Mouse (Mus musculus): Measurements from ENCODE around the gene Lbh. TPM values are rescaled to one million over a fixed set of nuclear protein-coding genes. Genes with fewer than 3 reads are reported as not detected.

Lbh gene
- polyA plus RNA-seq, 1 experiment from 2014 or later: 2.8 TPM

DNA sequence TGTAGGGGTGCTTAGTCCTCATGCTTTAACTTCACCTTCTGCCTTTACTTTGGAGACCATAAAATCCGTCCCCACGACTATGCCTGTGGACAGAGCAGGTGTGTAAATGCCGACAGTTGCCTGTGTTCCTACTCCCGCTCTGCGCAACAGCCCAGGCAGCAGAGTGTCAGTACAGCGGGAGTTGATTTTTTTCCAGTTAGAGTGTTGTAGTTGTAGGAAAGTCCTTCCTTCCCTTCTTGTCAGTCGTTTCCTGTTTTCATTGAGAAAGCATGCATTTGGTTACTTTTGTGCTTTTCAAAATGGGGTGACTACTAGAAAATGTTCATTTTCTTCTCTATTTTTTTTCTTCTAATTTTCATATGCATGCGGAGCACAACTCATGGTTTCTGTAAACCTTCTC, 8.9 kb downstream of the Lbh start:
- Histone ChIP-seq H3K27ac (no peak overlapping the region), H3K9ac (no peak overlapping the region), H3K4me3 (no peak overlapping the region), H3K36me3 (peaks cover 37% of the 10 kb centered on the region), H3K9me3 (no peaks in the 10 kb centered on the region), H3K4me2 (no peak overlapping the region), H3K4me1 (peaks cover 31% of the 10 kb centered on the region), H3K27me3 (no peaks in the 10 kb centered on the region)
- WGBS: 78% methylated on average over 8 of the region's 8 CpGs
- ATAC-seq (ENCODE audit: insufficient number of reproducible peaks, low FRiP score, low TSS enrichment, low read depth): no peak

DNA sequence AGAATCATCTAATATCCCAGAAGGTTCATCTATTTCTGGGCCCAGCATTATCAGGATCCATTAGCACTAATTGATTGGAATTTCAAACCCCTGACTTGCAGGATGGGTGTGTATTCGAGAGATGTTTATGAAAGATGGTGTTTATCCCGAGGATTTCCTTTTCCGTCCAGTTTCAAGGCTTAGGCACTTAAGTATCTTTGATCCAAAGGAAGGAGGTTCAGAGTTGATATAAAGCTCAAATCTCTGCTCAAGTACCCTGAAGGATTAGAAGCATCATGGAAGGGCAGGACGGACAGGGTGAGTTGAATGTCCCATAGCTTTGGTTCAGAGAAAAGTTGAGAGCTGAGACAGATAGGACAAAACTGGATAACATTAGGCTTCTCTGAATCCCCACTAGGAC, 15.0 kb downstream of the Lbh start:
- Histone ChIP-seq H3K4me3 (no peak overlapping the region), H3K4me2 (no peak overlapping the region), H3K4me1 (peaks cover 31% of the 10 kb centered on the region), H3K36me3 (peaks cover 25% of the 10 kb centered on the region; the same call in 1 of the 2 replicates), H3K9me3 (no peaks in the 10 kb centered on the region), H3K9ac (no peak overlapping the region), H3K27ac (no peak overlapping the region), H3K27me3 (no peaks in the 10 kb centered on the region)
- no peak for ATAC-seq (ENCODE audit: insufficient number of reproducible peaks, low FRiP score, low TSS enrichment, low read depth)
- WGBS: 93% methylated on average over 4 of the region's 4 CpGs

- Histone ChIP-seq H3K4me2 (no peak overlapping the region), H3K27ac (no peak overlapping the region), H3K4me3 (no peak overlapping the region), H3K9ac (no peak overlapping the region), H3K27me3 (no peaks in the 10 kb centered on the region), H3K36me3 (peaks cover 18% of the 10 kb centered on the region; the same call in 1 of the 2 replicates), H3K9me3 (no peaks in the 10 kb centered on the region), H3K4me1 (peaks cover 35% of the 10 kb centered on the region)
- no peak for ATAC-seq (ENCODE audit: insufficient number of reproducible peaks, low FRiP score, low TSS enrichment, low read depth)
- 47% methylated on average over 2 of the region's 2 CpGs for WGBS
These were observed 16.0 kb downstream of the Lbh start for GRCm38 (mm10) chr17:72934146-72934545.

DNA sequence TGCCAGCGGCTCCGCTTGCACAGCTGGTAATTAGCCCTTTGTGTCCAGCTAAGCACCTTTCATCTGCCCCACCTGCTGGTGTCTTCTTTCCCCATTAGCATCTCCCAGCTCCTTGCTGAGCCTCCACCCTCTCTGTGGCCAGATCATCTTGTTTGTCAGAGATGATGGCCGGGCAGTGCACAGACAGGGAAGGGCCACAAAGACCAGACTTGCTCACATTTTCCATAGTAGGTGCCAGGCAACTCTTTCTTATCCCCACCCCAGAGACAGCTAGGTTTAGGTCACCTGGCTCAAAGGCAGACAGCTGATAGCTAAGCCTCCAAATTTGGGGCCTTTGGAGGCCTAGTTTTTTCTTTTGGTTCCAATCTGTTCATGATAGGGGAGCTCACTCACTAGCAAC, 16.5 kb downstream of the Lbh start:
- Histone ChIP-seq H3K4me3 (no peak overlapping the region), H3K27ac (no peak overlapping the region), H3K36me3 (peaks cover 21% of the 10 kb centered on the region; the same call in 1 of the 2 replicates), H3K4me1 (peaks cover 35% of the 10 kb centered on the region), H3K27me3 (no peaks in the 10 kb centered on the region), H3K9ac (no peak overlapping the region), H3K4me2 (no peak overlapping the region), H3K9me3 (no peaks in the 10 kb centered on the region)
- ATAC-seq (ENCODE audit: insufficient number of reproducible peaks, low FRiP score, low TSS enrichment, low read depth): no peak
- 39% methylated on average over 3 of the region's 3 CpGs for WGBS

DNA sequence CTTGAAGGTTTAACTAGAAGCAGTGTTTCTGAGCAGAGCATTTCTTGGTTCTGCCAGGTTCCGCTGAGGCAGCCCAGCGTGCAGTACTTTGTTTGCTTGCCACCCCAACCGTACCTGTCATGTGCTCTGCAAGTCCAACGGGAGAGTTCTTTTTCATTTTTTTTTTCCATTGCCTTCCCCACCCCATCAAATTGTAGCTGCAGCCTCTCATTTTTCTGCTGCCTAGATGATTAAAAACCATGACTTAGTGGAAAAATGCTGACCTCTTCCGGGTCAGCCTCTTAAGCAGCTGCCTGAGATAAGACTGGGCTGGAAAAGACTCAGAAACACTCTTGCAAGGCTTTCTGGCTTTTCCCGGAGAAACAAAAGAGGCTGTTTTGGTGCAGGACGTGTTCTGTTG, 17.8 kb downstream of the Lbh start:
- Histone ChIP-seq H3K36me3 (peaks cover 26% of the 10 kb centered on the region), H3K27ac (no peak overlapping the region), H3K4me3 (no peak overlapping the region), H3K9ac (no peak overlapping the region), H3K27me3 (no peaks in the 10 kb centered on the region), H3K4me2 (no peak overlapping the region), H3K4me1 (peaks cover 35% of the 10 kb centered on the region), H3K9me3 (no peaks in the 10 kb centered on the region; the same call in 1 of the 2 replicates)
- no peak for ATAC-seq (ENCODE audit: insufficient number of reproducible peaks, low FRiP score, low TSS enrichment, low read depth)
- 62% methylated on average over 7 of the region's 7 CpGs for WGBS

DNA sequence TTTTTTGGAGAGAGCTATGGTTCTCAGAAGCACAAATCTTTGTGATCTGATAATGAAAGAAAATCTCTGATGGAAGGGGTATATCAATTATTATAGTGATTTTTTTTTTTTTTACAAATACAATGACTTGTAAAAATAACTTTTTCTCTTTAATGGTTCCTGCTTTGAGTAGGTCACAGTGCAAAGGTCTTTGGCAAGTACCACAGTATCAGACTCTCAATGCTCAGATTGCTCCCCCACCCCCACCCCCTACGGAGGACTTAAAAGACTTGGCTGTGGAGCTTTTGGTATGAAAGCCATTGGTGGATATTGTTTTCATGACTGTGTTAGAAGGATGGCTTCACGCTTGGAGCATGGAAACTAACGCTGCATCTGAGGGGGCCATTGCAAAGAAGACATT, 18.2 kb downstream of the Lbh start:
- Histone ChIP-seq H3K36me3 (peaks cover 30% of the 10 kb centered on the region), H3K4me3 (no peak overlapping the region), H3K4me2 (no peak overlapping the region), H3K9me3 (no peaks in the 10 kb centered on the region; the same call in 1 of the 2 replicates), H3K27me3 (no peaks in the 10 kb centered on the region), H3K9ac (no peak overlapping the region), H3K4me1 (peaks cover 35% of the 10 kb centered on the region), H3K27ac (no peak overlapping the region)
- ATAC-seq (ENCODE audit: insufficient number of reproducible peaks, low FRiP score, low TSS enrichment, low read depth): no peak
- 85% methylated on average over 3 of the region's 3 CpGs for WGBS

- no peaks in the 10 kb centered on the region for H3K27me3 ChIP-seq
- no peak overlapping the region for H3K9ac ChIP-seq
- peaks cover 35% of the 10 kb centered on the region for H3K4me1 ChIP-seq
- H3K27ac ChIP-seq: no peak overlapping the region
- no peaks in the 10 kb centered on the region; the same call in 1 of the 2 replicates for H3K9me3 ChIP-seq
- H3K4me2 ChIP-seq: no peak overlapping the region
- peaks cover 31% of the 10 kb centered on the region for H3K36me3 ChIP-seq
- WGBS: 56% methylated on average over 9 of the region's 9 CpGs
- H3K4me3 ChIP-seq: no peak overlapping the region
- ATAC-seq (ENCODE audit: insufficient number of reproducible peaks, low FRiP score, low TSS enrichment, low read depth): no peak
These were observed 19.1 kb downstream of the Lbh start for GRCm38 (mm10) chr17:72937204-72937603.

- no peaks in the 10 kb centered on the region for H3K27me3 ChIP-seq
- no peak overlapping the region for H3K9ac ChIP-seq
- no peaks in the 10 kb centered on the region; the same call in 1 of the 2 replicates for H3K9me3 ChIP-seq
- no peak overlapping the region for H3K27ac ChIP-seq
- H3K4me1 ChIP-seq: peaks cover 35% of the 10 kb centered on the region
- 58% methylated on average over 11 of the region's 11 CpGs for WGBS
- H3K4me3 ChIP-seq: no peak overlapping the region
- no peak overlapping the region for H3K4me2 ChIP-seq
- peaks cover 35% of the 10 kb centered on the region for H3K36me3 ChIP-seq
- ATAC-seq (ENCODE audit: insufficient number of reproducible peaks, low FRiP score, low TSS enrichment, low read depth): no peak
These were observed 20.1 kb downstream of the Lbh start for GRCm38 (mm10) chr17:72938026-72938795.

GRCm38 (mm10) chr17:72938871-72939568, 20.9 kb downstream of the Lbh start:
- H3K4me3 ChIP-seq: no peak overlapping the region
- WGBS: 83% methylated on average over 15 of the region's 15 CpGs
- peaks cover 28% of the 10 kb centered on the region for H3K4me1 ChIP-seq
- no peak overlapping the region for H3K9ac ChIP-seq
- no peaks in the 10 kb centered on the region; the same call in 1 of the 2 replicates for H3K9me3 ChIP-seq
- H3K27me3 ChIP-seq: no peaks in the 10 kb centered on the region
- H3K36me3 ChIP-seq: peaks cover 36% of the 10 kb centered on the region
- no peak overlapping the region for H3K4me2 ChIP-seq
- H3K27ac ChIP-seq: no peak overlapping the region
- no peak for ATAC-seq (ENCODE audit: insufficient number of reproducible peaks, low FRiP score, low TSS enrichment, low read depth)

DNA sequence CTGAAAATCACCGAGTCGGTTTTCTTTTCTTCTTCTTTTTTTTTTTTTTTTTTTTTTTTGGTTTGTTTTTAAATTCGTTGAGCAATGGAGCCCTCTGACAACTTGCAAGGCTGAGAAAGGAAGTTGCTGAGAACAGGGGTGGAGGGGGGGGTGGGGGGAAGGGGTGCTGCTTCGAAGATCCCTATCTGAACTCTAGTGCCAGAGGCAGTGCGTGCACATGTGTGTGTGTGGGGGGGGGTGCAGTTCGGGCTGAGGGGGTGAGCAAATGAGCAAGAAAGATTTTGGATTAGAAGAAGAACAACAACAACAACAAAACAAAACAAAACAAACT, 21.4 kb downstream of the Lbh start:
- Histone ChIP-seq H3K9me3 (no peaks in the 10 kb centered on the region; the same call in 1 of the 2 replicates), H3K27me3 (no peaks in the 10 kb centered on the region), H3K27ac (no peak overlapping the region), H3K4me1 (peaks cover 23% of the 10 kb centered on the region), H3K4me3 (no peak overlapping the region), H3K4me2 (no peak overlapping the region), H3K36me3 (peaks cover 36% of the 10 kb centered on the region), H3K9ac (no peak overlapping the region)
- ATAC-seq (ENCODE audit: insufficient number of reproducible peaks, low FRiP score, low TSS enrichment, low read depth): no peak
- WGBS: 74% methylated on average over 6 of the region's 6 CpGs

DNA sequence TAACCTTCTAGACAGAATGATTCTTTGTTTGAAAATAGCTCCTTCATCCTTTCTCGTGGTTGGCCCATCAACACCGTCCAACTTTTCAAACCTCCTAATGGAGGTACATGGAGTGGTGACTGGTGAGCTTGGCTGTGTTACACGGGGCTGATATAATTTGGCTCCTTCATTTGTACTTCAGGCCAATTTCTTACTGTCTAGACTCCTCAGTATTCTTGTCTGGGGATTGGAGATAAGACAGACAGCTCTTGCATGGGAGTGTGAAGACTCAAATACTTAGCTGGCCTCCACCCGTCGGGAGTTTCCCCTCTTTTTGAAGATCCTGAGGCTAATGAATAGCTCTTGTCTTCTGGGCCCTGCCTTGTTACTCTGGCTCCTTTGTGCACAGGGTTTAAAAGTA, 26.3 kb downstream of the Lbh start:
- H3K27ac ChIP-seq: no peak overlapping the region
- H3K4me3 ChIP-seq: no peak overlapping the region
- no peaks in the 10 kb centered on the region; the same call in 1 of the 2 replicates for H3K9me3 ChIP-seq
- no peak overlapping the region for H3K9ac ChIP-seq
- H3K36me3 ChIP-seq: peaks cover 30% of the 10 kb centered on the region
- H3K4me2 ChIP-seq: no peak overlapping the region
- WGBS: 90% methylated on average over 5 of the region's 5 CpGs
- ATAC-seq (ENCODE audit: insufficient number of reproducible peaks, low FRiP score, low TSS enrichment, low read depth): no peak
- H3K4me1 ChIP-seq: 0 out of 2 replicates have a peak, but pooled peaks cover 9% of the 10 kb centered on the region
- H3K27me3 ChIP-seq: no peaks in the 10 kb centered on the region

DNA sequence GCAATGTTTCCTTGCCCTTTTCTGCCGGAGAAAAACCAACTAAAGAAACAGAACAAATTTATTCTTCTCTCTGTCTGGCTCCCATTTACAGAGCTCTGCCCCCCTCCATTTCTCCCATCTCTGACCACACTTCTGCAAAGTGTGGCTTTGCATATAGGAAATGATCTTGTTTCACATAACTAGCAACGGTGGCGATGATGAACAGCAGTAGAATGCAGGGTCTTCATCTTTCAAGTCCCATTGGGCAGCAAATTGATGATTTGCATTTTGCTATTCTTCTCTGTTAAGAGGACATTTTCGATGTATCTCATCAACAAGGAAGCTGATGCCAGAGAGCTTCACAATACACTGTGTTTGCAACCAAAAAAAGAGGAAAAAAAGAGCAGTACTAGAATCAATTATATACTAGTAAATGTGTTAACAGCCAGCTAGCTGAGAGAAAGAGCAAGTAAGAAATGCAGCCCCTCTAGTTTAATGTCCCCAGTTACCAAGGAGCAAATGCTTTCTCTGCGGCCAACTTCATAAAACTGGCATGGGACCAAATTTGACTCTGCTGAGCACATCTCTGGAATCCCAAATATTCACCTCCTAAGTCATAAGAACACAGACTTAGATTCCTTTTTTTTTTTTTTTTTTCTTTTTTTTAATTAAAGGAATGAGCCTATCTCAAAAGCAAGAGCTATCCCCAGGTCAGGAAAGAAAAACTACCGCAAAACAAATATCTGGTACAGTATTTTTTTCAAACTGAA, 29.2 kb downstream of the Lbh start:
- no peaks in the 10 kb centered on the region for H3K27me3 ChIP-seq
- 0 out of 2 replicates have a peak, but pooled peaks cover 9% of the 10 kb centered on the region for H3K4me1 ChIP-seq
- H3K27ac ChIP-seq: no peak overlapping the region
- no peak overlapping the region for H3K4me3 ChIP-seq
- no peak overlapping the region for H3K4me2 ChIP-seq
- ATAC-seq (ENCODE audit: insufficient number of reproducible peaks, low FRiP score, low TSS enrichment, low read depth): no peak
- no peaks in the 10 kb centered on the region for H3K9me3 ChIP-seq
- H3K9ac ChIP-seq: no peak overlapping the region
- peaks cover 10% of the 10 kb centered on the region; the same call in 1 of the 2 replicates for H3K36me3 ChIP-seq
- WGBS: 59% methylated on average over 6 of the region's 6 CpGs
